Mouse (Mus musculus) heart, embryonic 16.5 days (tissue): ENCODE data around the gene Kcnip2. TPM values are rescaled to one million over a fixed set of nuclear protein-coding genes. Genes with fewer than 3 reads are reported as not detected.

Experiments used
- polyA plus RNA-seq: library from polyadenylated mRNA; unstranded; fragments of >200 nt; fragmentation: Nextera tagmentation; extraction: Ambion mirVana; gene quantifications from 2 replicates; pipeline ENCODE4 v1.2.1, GENCODE M21; 2015

Kcnip2 gene
- polyA plus RNA-seq, 1 experiment from 2014 or later: 16.6 TPM

Other genes with a start within 250 kb of the Kcnip2 start
- 4.5 and 7.1 TPM in 2 replicates for gene Fbxw4, start 155.7 kb downstream of the Kcnip2 start, polyA plus RNA-seq
- gene Fgf8, start 73.1 kb downstream of the Kcnip2 start, polyA plus RNA-seq: 0.12 and 0.47 TPM in 2 replicates
- 9.0 and 9.2 TPM in 2 replicates for gene Npm3, start 66.5 kb downstream of the Kcnip2 start, polyA plus RNA-seq
- gene Mgea5, start 32.2 kb downstream of the Kcnip2 start, polyA plus RNA-seq: 33.3 and 33.7 TPM in 2 replicates
- 14.8 and 15.3 TPM in 2 replicates for gene Armh3, start 182.4 kb upstream of the Kcnip2 start, polyA plus RNA-seq
- gene Hps6, start 187.4 kb upstream of the Kcnip2 start, polyA plus RNA-seq: 7.4 and 8.5 TPM in 2 replicates
- gene Pprc1, start 228.8 kb upstream of the Kcnip2 start, polyA plus RNA-seq: 19.3 and 22.4 TPM in 2 replicates
- gene Ldb1, start 229.2 kb upstream of the Kcnip2 start, polyA plus RNA-seq: 68.0 and 81.9 TPM in 2 replicates